Mouse (Mus musculus) embryo, embryonic 9.5 days (tissue): ENCODE data around the gene Btbd35f6.
"Not testable (repeated sequence)": the region's sequence is repeated elsewhere in the genome, so short reads cannot be mapped to it uniquely, and the experiment has no call there.

ENCODE experiments used
- DNase-seq: peaks from one replicate; pipeline ENCODE4 v3.0.0-alpha.2; 2017; ENCODE audit errors: extremely low spot score

Btbd35f6 gene

GRCm38 (mm10) chrX:33956440-33956839 is at the start of gene Btbd35f6:
TSS of gene Btbd35f6 (minus strand) at chrX:33956540.
- not testable (repeated sequence) for DNase-seq

- DNase-seq = not testable (repeated sequence)
Measured at GRCm38 (mm10) chrX:33986716-33987115, 30.4 kb upstream of the Btbd35f6 start, which contains the start of gene Gm21870. TSS of gene Gm21870 (minus strand) at chrX:33986816.

GRCm38 (mm10) chrX:33930216-33930615 is 26.1 kb downstream of the Btbd35f6 start:
- not testable (repeated sequence) for DNase-seq

- DNase-seq = not testable (repeated sequence)
Measured at GRCm38 (mm10) chrX:33928225-33928624, 28.1 kb downstream of the Btbd35f6 start.

GRCm38 (mm10) chrX:33926344-33926743 is 30.0 kb downstream of the Btbd35f6 start:
- DNase-seq = not testable (repeated sequence)

GRCm38 (mm10) chrX:33925420-33925819 is 30.9 kb downstream of the Btbd35f6 start:
- not testable (repeated sequence) for DNase-seq
